ENCODE assay signal across 21 mouse cellular contexts in genomic region chr8:126673038-126673740, GRCm38 (mm10).
DNase-seq lines count a peak whose midpoint lies in the region; ATAC-seq and TF ChIP-seq lines count a peak whose summit lies in the region.
"Had no signal": no experiment of that assay in that cellular context is flagged by ENCODE, and none has a peak within 500 bp of the region (broad histone marks: within the 10 kb centered on the region; RNA-seq: fewer than 3 reads in every experiment).

No protein-coding gene starts in this region.

- no peaks in the 10 kb centered on the region for H3K36me3 ChIP-seq in lung, embryonic 14.5 days (ENCODE audit: insufficient read depth)
- H3K36me3 ChIP-seq: embryonic facial prominence, embryonic 10.5 days; forebrain, embryonic 12.5 days; G1E; heart, embryonic 13.5 days; kidney, embryonic 15.5 days; limb, embryonic 12.5 days; liver, embryonic 12.5 days; lung, embryonic 15.5 days had no signal

- H3K27me3 ChIP-seq in lung, embryonic 14.5 days (ENCODE audit: insufficient read depth, low read length): no peaks in the 10 kb centered on the region
- H3K27me3 ChIP-seq: heart, embryonic 13.5 days; kidney, embryonic 15.5 days; limb, embryonic 12.5 days; liver, embryonic 12.5 days; lung, embryonic 15.5 days had no signal

- no peak overlapping the region for H3K4me2 ChIP-seq in lung, embryonic 14.5 days
- H3K4me2 ChIP-seq: forebrain, embryonic 12.5 days; heart, embryonic 13.5 days; kidney, embryonic 15.5 days; limb, embryonic 12.5 days; liver, embryonic 12.5 days; lung, embryonic 15.5 days had no signal

- DNase-seq in adrenal gland, adult (ENCODE audit: inconsistent age in 2 of 2, low spot score in 1 of 2): peak; percentile 66 to 71
- DNase-seq in adrenal gland, adult 2 months: no peak
- peak; percentile 35 for DNase-seq in lung, embryonic 14.5 days
- DNase-seq in lung, adult 18-20 months: no peak
- DNase-seq in thymus, postnatal 14 days: peak; percentile 23
- DNase-seq in thymus, postnatal 4 days: no peak
- DNase-seq in retina, postnatal 1 day: peak; percentile 92
- DNase-seq: cerebellum, adult 8-10 months; heart, postnatal 4 days; kidney, postnatal 4 days had no signal

- no peak for TF ChIP-seq CTCF in lung, embryonic 14.5 days (IDR thresholded peaks at IDR 0.05; ENCODE audit: low read depth)

- no peaks in the 10 kb centered on the region for H3K9me3 ChIP-seq in lung, embryonic 14.5 days (ENCODE audit: low read depth, low read length)
- H3K9me3 ChIP-seq: embryonic facial prominence, embryonic 10.5 days; forebrain, embryonic 12.5 days; G1E; heart, embryonic 13.5 days; kidney, embryonic 15.5 days; limb, embryonic 12.5 days; liver, embryonic 12.5 days; lung, embryonic 15.5 days had no signal

- 48% methylated on average over 9 of the region's 9 CpGs for WGBS in lung, embryonic 14.5 days

- no peak overlapping the region for H3K27ac ChIP-seq in lung, embryonic 14.5 days (ENCODE audit: low read depth)
- H3K27ac ChIP-seq: embryonic facial prominence, embryonic 10.5 days; forebrain, embryonic 12.5 days; heart, embryonic 13.5 days; hindbrain, postnatal 0 days; kidney, embryonic 15.5 days; limb, embryonic 12.5 days; liver, embryonic 12.5 days; lung, embryonic 15.5 days had no signal

- peaks cover 7% of the 10 kb centered on the region for H3K4me1 ChIP-seq in lung, embryonic 14.5 days (ENCODE audit: insufficient read depth)

- H3K9ac ChIP-seq in lung, embryonic 14.5 days: no peak overlapping the region
- H3K9ac ChIP-seq: forebrain, embryonic 12.5 days; heart, embryonic 13.5 days; kidney, embryonic 15.5 days; limb, embryonic 12.5 days; liver, embryonic 12.5 days; lung, embryonic 15.5 days had no signal

- no peak overlapping the region for H3K4me3 ChIP-seq in lung, embryonic 14.5 days (ENCODE audit: low read depth, low read length)
- H3K4me3 ChIP-seq: embryonic facial prominence, embryonic 10.5 days; forebrain, embryonic 12.5 days; heart, embryonic 13.5 days; kidney, embryonic 15.5 days; limb, embryonic 12.5 days; liver, embryonic 12.5 days; lung, embryonic 15.5 days had no signal

- ATAC-seq in lung, embryonic 14.5 days (ENCODE audit: insufficient read depth): no peak
- ATAC-seq in cerebellum, adult (ENCODE audit: insufficient number of reproducible peaks, low FRiP score, low TSS enrichment): no peak
- ATAC-seq: hindbrain, postnatal 0 days; intestine, postnatal 0 days; liver, embryonic 12.5 days had no signal

Comparison
In these comparisons a context has a peak if more than half of its experiments do, and no peak if none do; other contexts are left out.
1. DNase-seq: peak in adrenal gland, adult (2 of 2), lung, embryonic 14.5 days (single experiment), thymus, postnatal 14 days (single experiment) and retina, postnatal 1 day (single experiment); none in adrenal gland, adult 2 months (single experiment), lung, adult 18-20 months (0 of 2) and thymus, postnatal 4 days (single experiment).